Mouse (Mus musculus) spleen, adult 2 months (tissue): ENCODE measurements around the gene Tent4b.

Experiments used
- CTCF ChIP-seq: fragments of 200-500 bp; IDR thresholded peaks from 2 replicates; pipeline ENCODE4 v1.5.1; 2011; ENCODE audit warnings: mild to moderate bottlenecking, inconsistent platforms; ENCODE audit not compliant: insufficient read depth, insufficient read length, insufficient replicate concordance; ENCODE audit errors: extremely low read depth
- POLR2A ChIP-seq: fragments of 200-500 bp; IDR thresholded peaks from 2 replicates; pipeline ENCODE4 v1.6.1; 2011; ENCODE audit warnings: low read depth, low read length, inconsistent platforms

- TF ChIP-seq POLR2A (no peak), CTCF (no peak)
Observed at GRCm38 (mm10) chr8:88279670-88280069, 80.7 kb downstream of the Tent4b start.
